Comparison of ENCODE assay signal across 8 mouse cellular contexts in the genomic region with DNA sequence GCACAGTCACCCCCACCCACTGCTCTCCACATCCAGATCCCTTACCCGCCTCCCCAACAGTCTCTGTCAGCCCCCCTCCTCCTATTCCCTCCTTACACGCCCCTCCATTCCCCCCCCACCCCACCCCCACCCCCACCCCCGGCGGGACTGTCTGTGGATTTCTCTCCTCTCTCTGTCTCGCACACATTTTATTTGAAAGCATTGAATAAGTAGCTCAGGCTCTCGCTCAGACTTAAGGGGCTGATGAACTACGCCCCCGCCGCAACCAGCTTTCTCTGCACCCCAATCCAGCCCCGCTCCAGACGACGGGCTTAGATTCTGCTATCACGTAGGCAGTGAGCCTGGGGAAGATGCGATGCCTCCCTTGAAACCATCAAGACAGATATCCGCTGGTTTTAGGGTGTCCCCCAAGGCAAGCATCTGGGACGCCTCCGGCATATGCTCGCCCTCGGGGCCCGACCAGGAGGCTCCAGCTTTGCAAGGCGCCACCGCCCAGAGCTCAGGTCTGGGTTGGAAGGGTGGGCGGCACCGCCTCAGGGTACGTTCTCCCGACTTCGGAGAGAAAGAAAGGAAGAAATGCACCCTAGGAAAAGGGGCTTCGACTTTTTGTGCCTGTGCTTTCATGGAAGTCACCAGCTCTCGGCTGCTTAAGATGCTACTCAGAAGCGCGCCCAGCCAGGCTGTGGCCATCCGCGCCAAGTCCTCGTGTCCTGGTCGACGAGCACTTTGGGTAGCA. TPM values are rescaled to one million over a fixed set of nuclear protein-coding genes. Genes with fewer than 3 reads are reported as not detected.
DNase-seq lines count a peak whose midpoint lies in the region; ATAC-seq and TF ChIP-seq lines count a peak whose summit lies in the region.

No protein-coding gene starts in this region.

- no peaks in the 10 kb centered on the region for H3K36me3 ChIP-seq in heart, adult 2 months (ENCODE audit: control insufficient read depth, insufficient read depth, low read length)
- H3K36me3 ChIP-seq in forebrain, embryonic 14.5 days (ENCODE audit: control insufficient read depth, insufficient read depth, low read length): peaks cover 5% of the 10 kb centered on the region; the same call in 1 of the 2 replicates
- 0 out of 2 replicates have a peak, but pooled peaks cover 1% of the 10 kb centered on the region for H3K36me3 ChIP-seq in midbrain, embryonic 13.5 days

- H3K27me3 ChIP-seq in heart, adult 2 months (ENCODE audit: control insufficient read depth, insufficient read depth, low read length): peaks cover 7% of the 10 kb centered on the region
- H3K27me3 ChIP-seq in forebrain, embryonic 14.5 days (replicated peaks; ENCODE audit: control insufficient read depth, insufficient read depth, low read length): no peaks in the 10 kb centered on the region
- H3K27me3 ChIP-seq in midbrain, embryonic 13.5 days: no peaks in the 10 kb centered on the region

- H3K9me3 ChIP-seq in forebrain, embryonic 14.5 days (replicated peaks; ENCODE audit: control insufficient read depth, low read length): no peaks in the 10 kb centered on the region
- no peaks in the 10 kb centered on the region for H3K9me3 ChIP-seq in midbrain, embryonic 13.5 days

- peak; percentile 41 for ATAC-seq in activated CD4-positive, CD25-positive, alpha-beta regulatory T cell, adult 4 months
- ATAC-seq in forebrain, embryonic 14.5 days: peak; percentile 48
- peak; percentile 40 for ATAC-seq in midbrain, embryonic 13.5 days

- no peaks in the 10 kb centered on the region for H3K79me2 ChIP-seq in heart, adult 2 months (replicated peaks; ENCODE audit: control insufficient read depth, insufficient read depth, low read length)

- H3K27ac ChIP-seq in heart, adult 2 months: no peak overlapping the region
- peak overlapping the region; percentile 100 for H3K27ac ChIP-seq in forebrain, embryonic 14.5 days (ENCODE audit: low read depth, low read length)
- peak overlapping the region; percentile 100 for H3K27ac ChIP-seq in midbrain, embryonic 13.5 days

- no peak for TF ChIP-seq POLR2A in heart, adult 2 months (IDR thresholded peaks at IDR 0.05; ENCODE audit: insufficient read depth, low read depth, low read length)

- peaks cover 2% of the 10 kb centered on the region; the same call in 1 of the 2 replicates for H3K4me1 ChIP-seq in heart, adult 2 months (ENCODE audit: control insufficient read depth, insufficient read depth, low read length)
- peaks cover 22% of the 10 kb centered on the region for H3K4me1 ChIP-seq in forebrain, embryonic 14.5 days (ENCODE audit: control insufficient read depth, insufficient read depth, low read length)
- H3K4me1 ChIP-seq in midbrain, embryonic 13.5 days (replicated peaks): peaks cover 38% of the 10 kb centered on the region

- H3K9ac ChIP-seq in heart, adult 2 months (ENCODE audit: low read depth, low read length): peak overlapping the region; percentile 61
- H3K9ac ChIP-seq in forebrain, embryonic 14.5 days (ENCODE audit: low read length): peak overlapping the region; percentile 100
- H3K9ac ChIP-seq in midbrain, embryonic 13.5 days (replicated peaks): peak overlapping the region; percentile 100

- peak overlapping the region; percentile 33 for H3K4me3 ChIP-seq in heart, adult 2 months
- peak overlapping the region; percentile 99 for H3K4me3 ChIP-seq in forebrain, embryonic 14.5 days (ENCODE audit: low read depth, low read length)
- H3K4me3 ChIP-seq in midbrain, embryonic 13.5 days (replicated peaks): peak overlapping the region; percentile 100

- TF ChIP-seq EP300 in heart, adult 2 months (IDR thresholded peaks at IDR 0.05; ENCODE audit: insufficient read depth, low read depth, low read length): no peak

- no peak for TF ChIP-seq CTCF in heart, adult 2 months (IDR thresholded peaks at IDR 0.05)

- WGBS in heart, adult 2 months: under 1% methylated on average over 36 of the region's 36 CpGs
- under 1% methylated on average over 32 of the region's 36 CpGs for WGBS in forebrain, embryonic 14.5 days
- 0% methylated on average over 35 of the region's 36 CpGs for WGBS in midbrain, embryonic 13.5 days

- peak overlapping the region; percentile 61 for H3K4me2 ChIP-seq in forebrain, embryonic 14.5 days (ENCODE audit: low read length)
- peak overlapping the region; percentile 68 for H3K4me2 ChIP-seq in midbrain, embryonic 13.5 days (replicated peaks)

- intact Hi-C loops in heart, adult 2 months (cut with DNase I): loop anchor here (1.0 to 10.0 kb wide), 5 partner anchors 269 to 825 kb away; a partner anchor contains a TSS
- intact Hi-C loops in heart, postnatal 14 days (cut with DNase I): loop anchor here (2.0 to 10.0 kb wide), 4 partner anchors 269 to 825 kb away; no protein-coding TSS in a partner anchor
- intact Hi-C loops in left cerebral cortex, postnatal 36 days (cut with DNase I): loop anchor here (2.0 to 10.0 kb wide), 5 partner anchors 279 to 765 kb away; no protein-coding TSS in a partner anchor

- peak in 1 of 2 experiments; percentile 61 for DNase-seq in heart, adult 2 months
- no peak for DNase-seq in heart, postnatal 14 days
- peak; percentile 87 for DNase-seq in forebrain, embryonic 14.5 days (ENCODE audit: low spot score)
- DNase-seq in induced T-regulatory cell, adult 2 months (ENCODE audit: low read depth): peak; percentile 20
- peak; percentile 79 to 83 for DNase-seq in left cerebral cortex, postnatal 36 days (ENCODE audit: low spot score in 2 of 2)
- DNase-seq in telencephalon, adult 2 months (ENCODE audit: low read depth, low spot score): peak; percentile 41

RNA-seq across cellular contexts. Expression of a gene that starts 0.6 kb away (rescaled TPM):
- total RNA-seq in heart, adult 2 months (2021): 1 to 10 TPM; 1.9 to 2.4 TPM
- 1.5 and 1.8 TPM in 2 replicates for polyA plus RNA-seq in heart, adult 2 months (2012; rRNA removed)
- 1 to 10 TPM; 3.0 to 4.2 TPM for total RNA-seq in heart, postnatal 14 days (2021)
- polyA plus RNA-seq in activated CD4-positive, CD25-positive, alpha-beta regulatory T cell, adult 4 months (2017; shearing (Covaris generic)): not detected
- 154 and 164 TPM in 2 replicates for polyA plus RNA-seq in forebrain, embryonic 14.5 days (2014; fragmentation: Nextera tagmentation; extraction: Ambion mirVana)
- total RNA-seq in left cerebral cortex, postnatal 36 days (2021): 100 to 1,000 TPM; 645 to 834 TPM
- polyA plus RNA-seq in midbrain, embryonic 13.5 days (2015; fragmentation: Nextera tagmentation; extraction: Ambion mirVana): 205 and 211 TPM in 2 replicates

Comparison
In these comparisons a context has a peak if more than half of its experiments do, and no peak if none do; other contexts are left out.
1. DNase-seq: peak in forebrain, embryonic 14.5 days (single experiment), induced T-regulatory cell, adult 2 months (single experiment), left cerebral cortex, postnatal 36 days (2 of 2) and telencephalon, adult 2 months (single experiment); none in heart, postnatal 14 days (0 of 2).
2. H3K4me3 ChIP-seq: peak in every context shown above with its lines; median percentile 100 in midbrain, embryonic 13.5 days; 99 in forebrain, embryonic 14.5 days; 33 in heart, adult 2 months.
3. RNA of a gene that starts 0.6 kb away (polyA plus RNA-seq): 205 to 211 TPM in midbrain, embryonic 13.5 days and 154 to 164 TPM in forebrain, embryonic 14.5 days; 1.5 to 1.8 TPM in heart, adult 2 months and not detected in activated CD4-positive, CD25-positive, alpha-beta regulatory T cell, adult 4 months; every median in the first group is over 10 times any median in the second.
4. Peak in every context shown above with its lines, with median percentiles within 50 percentile points of each other: H3K9ac ChIP-seq and ATAC-seq.